Mouse (Mus musculus): Measurements from ENCODE around the gene Ubxn6.
"Not testable (repeated sequence)": the region's sequence is repeated elsewhere in the genome, so short reads cannot be mapped to it uniquely, and the experiment has no call there.

The Ubxn6 gene

DNA sequence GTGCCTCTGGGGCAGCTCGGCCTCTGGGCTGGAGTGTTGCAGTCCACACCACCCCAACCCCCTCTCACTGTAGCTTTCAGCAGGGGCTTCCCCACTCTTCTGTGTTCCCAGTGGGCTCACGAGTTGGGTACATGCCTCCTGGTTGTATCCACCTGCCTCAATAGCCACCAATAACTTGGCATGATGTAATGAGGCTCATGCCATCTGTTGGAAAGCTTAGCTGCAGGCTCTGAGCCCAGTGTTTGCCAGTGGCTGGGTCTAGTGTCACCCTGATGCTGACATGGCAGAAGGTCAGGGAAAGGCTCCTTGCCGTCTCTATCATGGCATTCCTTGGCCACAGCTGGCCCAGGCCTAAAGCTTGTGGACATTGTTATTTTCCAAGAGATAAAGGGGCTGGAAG lies 26.0 kb upstream of the Ubxn6 start:
- DNase-seq (ENCODE audit: low read depth), result no peak

DNA sequence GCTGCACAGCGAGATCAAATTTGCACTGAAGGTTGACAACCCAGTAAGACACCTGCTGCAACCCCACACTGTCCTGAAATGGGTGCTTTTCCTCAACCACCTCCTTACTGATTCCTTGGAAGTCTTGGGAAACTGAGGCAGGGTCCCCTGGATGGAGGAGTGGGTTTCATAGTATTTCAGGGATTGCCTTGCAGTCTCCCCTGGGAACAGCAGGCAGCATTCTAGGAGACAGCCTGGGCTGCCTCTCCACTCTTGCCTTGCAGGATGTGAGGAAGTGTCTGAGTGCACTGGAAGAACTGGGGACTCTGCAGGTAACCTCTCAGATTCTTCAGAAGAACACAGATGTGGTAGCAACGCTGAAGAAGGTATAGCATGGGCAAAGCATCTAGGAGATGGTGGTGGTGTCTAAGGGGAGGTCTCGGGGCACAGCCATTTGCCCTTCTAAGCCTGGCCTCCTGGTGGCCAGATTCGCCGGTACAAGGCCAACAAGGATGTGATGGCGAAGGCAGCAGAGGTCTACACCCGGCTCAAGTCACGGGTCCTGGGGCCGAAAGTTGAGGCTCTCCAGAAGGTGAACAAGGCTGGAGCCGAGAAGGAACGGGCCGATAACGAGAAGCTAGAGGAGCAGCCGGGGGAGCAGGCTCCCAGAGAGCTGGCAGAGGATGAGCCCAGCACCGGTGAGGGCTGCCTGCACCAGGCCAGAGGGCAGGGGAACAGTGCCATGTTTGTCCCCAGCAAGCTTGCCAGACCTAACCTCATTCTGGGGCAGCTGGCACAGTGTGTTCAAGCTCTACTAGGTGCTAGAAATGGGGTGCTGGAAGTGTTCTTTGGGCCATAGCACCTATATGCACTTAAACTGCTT lies 24.1 kb upstream of the Ubxn6 start:
- DNase-seq (ENCODE audit: low read depth), result no peak

GRCm38 (mm10) chr17:56098180-56098579 lies 23.4 kb upstream of the Ubxn6 start:
- no peak for DNase-seq (ENCODE audit: low read depth)

GRCm38 (mm10) chr17:56096883-56097282 lies 22.1 kb upstream of the Ubxn6 start:
- DNase-seq (ENCODE audit: low read depth), result no peak

- no peak for DNase-seq (ENCODE audit: low read depth)
These were observed 18.0 kb upstream of the Ubxn6 start for GRCm38 (mm10) chr17:56092794-56093193.

- DNase-seq (ENCODE audit: low read depth), result no peak
These were observed 17.5 kb upstream of the Ubxn6 start for GRCm38 (mm10) chr17:56092312-56092711.

DNA sequence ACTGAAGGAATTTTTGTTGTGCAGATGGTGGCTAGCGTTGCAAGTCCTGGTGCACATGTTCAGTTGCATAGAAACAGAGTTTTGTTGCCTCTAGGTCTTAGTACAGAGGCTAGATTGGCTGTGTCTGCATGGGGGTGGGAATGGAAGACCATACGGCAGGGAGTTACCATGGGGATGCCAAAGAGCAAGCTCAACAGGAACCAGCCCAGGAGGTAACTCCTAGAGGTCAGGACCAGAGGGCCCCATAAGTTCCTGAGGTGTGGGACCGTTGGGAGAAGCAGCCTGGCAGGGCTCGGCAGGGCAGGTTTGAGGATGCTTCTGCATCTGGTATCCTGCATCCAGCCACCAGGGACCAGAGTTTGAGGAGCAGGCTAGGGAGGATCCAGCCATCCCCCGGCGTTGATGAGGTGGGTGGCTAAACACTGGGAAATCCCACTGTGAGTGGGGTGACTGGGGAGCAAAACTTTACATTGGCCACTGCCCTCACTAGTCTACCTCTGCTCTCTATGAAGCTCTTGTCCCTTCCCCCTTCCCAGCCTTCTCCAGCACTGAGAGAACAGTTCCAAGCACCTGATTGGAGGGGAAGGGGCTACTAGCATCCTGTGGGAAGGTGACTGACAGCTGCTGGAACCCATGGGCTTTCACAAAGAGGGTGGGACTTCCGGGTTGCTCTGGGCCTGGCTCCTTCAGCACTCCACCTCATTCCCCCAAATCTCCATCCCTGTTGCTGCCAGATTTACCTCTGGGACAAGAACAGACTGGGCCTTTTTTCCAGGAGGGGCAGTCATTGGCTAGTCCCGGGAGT lies 6.2 kb upstream of the Ubxn6 start:
- DNase-seq (ENCODE audit: low read depth), result peak; percentile 92

GRCm38 (mm10) chr17:56079921-56080320 lies 5.1 kb upstream of the Ubxn6 start:
- DNase-seq (ENCODE audit: low read depth), result no peak

DNA sequence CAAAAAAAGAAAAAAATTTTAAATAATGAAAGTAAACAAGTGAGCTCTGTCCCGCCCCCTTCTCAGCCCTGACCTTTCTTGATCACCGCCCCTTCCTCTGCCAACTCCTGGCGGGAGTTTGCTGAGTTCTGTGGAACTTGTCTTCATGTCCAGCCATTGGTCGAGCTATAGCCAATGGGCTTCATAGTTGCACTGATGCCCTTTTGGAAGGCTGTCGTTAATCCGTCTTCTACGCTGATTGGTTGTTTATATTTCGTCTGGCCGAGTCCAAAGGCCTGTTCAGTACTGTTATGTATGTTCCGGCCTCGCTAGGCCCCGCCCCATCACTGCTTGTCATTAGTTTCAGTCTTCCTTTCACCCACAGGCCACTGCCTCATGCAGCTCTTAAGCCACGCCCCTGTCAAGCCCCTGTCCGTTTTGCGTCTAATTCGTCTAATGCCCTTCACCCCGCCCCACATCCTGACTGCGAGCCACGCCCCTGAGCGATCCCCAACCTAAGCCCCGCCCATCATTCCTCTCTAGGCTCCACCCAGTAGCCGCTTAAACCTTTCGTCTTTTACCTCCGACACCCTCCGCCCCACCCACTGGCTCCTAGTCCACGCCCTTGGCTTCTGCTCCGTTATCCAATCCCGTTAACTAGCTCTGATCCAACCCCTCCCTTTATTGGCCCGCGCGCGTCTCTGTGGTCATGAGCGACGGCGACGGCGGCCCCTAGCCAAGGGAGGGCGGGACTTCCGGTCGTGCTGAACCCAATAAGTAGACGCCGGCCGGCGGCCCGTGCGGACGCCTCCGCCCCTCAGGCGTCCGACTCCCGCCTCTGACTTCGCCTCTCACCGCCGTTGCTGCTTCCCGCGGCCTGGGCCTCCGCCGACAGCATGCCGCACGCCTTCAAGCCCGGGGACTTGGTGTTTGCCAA lies 4.3 kb upstream of the Ubxn6 start, which contains the start of gene Hdgfl2:
Gene Hdgfl2, plus strand, starts transcription at position 755 of the 916 bp plus-strand sequence.
- DNase-seq (ENCODE audit: low read depth), result peak; percentile 100

- not testable (repeated sequence) for DNase-seq (ENCODE audit: low read depth)
These were observed 3.5 kb upstream of the Ubxn6 start for GRCm38 (mm10) chr17:56078361-56078760.

- DNase-seq (ENCODE audit: low read depth), result no peak
These were observed 2.7 kb upstream of the Ubxn6 start for GRCm38 (mm10) chr17:56077523-56077922.

DNA sequence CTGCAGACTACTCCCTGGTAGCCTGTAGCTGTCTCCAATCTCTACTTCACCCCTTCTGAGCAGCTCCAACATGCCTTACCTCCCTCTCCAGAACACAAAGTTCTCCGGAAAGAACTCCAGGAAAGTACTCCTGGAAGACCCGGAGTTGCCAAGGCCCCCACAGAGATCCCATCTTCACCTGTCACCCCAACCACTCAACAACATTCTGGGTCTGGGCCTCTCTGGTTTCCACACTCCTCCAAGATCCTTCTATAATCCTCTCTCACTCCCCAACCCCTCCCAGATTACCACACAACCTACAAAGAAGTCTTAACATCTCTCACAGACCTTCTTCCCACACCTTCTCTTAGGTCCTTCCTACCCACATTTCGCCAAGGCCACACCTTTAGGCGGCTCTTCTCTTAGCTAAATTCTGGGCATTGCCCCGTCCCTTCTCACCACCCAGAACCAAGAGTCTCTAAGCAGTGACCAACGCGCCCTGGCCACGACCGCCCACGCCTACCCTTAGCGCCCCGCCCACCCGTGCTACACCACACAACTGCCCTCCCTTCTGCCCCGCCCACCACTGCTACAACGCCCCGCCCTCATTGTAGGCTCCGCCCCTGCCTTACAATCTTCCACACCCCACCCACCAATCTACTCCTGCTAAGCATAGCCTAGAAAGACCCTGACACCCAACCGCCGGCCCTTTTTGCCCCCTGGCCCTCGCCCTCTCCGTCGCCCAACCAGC lies 566 bp downstream of the Ubxn6 start:
- peak; percentile 98 for DNase-seq (ENCODE audit: low read depth)

DNA sequence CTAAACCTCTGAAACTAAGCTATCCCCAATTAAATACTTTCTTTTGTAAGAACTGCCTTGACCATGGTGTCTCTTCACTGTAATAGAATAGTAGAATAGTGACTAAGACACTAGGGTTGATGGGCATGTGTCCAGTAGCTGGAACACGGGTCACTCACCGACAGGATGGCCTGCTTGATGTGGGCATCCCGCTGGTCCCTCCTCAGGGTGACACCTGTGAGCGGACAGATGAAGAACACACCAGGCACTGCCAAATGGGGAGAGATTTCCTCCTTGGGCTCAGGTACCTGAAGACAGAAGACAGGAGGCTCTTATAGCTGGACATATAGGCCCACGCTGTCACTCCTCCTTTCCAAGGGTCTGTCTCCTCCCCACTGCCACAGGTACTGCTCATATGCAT lies 2.6 kb downstream of the Ubxn6 start:
- no peak for DNase-seq (ENCODE audit: low read depth)

GRCm38 (mm10) chr17:56071126-56071525 lies 3.7 kb downstream of the Ubxn6 start:
- DNase-seq (ENCODE audit: low read depth), result no peak

- no peak for DNase-seq (ENCODE audit: low read depth)
These were observed 5.8 kb downstream of the Ubxn6 start for GRCm38 (mm10) chr17:56069066-56069465.

- peak; percentile 31 for DNase-seq (ENCODE audit: low read depth)
These were observed 8.4 kb downstream of the Ubxn6 start for GRCm38 (mm10) chr17:56066451-56066850.

DNA sequence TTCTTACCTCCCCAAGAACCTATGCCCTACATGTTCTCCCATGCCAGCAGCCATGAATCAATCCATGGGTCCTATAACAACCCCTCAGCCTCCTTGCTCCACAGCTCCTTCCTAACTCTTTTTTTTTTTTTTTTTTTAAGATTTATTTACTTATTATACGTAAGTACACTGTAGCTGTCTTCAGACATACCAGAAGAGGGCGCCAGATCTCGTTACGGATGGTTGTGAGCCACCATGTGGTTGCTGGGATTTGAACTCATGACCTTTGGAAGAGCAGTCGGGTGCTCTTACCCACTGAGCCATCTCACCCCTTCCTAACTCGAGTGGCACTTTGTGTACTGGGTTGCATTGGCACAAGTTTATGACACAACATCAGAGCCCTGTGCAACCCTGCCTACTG lies 9.1 kb downstream of the Ubxn6 start:
- not testable (repeated sequence) for DNase-seq (ENCODE audit: low read depth)

DNA sequence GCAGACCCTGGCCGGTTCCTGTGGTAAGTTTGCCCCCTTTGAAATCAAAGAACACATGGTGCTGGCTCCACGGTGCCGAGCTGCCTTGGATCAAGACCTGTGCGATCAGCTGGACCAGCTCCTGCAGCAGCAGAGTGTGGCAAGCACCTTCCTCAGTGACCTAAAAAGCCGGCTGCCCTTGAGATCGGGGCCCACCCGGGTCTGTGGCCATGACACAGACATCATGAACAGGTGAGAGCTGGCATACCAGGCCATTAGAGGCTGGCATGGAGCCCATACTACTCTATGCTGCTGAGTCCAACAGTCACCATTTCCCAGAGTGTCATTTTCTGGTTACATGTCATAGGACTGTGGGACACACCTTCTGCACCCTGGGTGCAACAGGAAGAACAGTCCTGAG lies 12.7 kb downstream of the Ubxn6 start:
- no peak for DNase-seq (ENCODE audit: low read depth)

DNA sequence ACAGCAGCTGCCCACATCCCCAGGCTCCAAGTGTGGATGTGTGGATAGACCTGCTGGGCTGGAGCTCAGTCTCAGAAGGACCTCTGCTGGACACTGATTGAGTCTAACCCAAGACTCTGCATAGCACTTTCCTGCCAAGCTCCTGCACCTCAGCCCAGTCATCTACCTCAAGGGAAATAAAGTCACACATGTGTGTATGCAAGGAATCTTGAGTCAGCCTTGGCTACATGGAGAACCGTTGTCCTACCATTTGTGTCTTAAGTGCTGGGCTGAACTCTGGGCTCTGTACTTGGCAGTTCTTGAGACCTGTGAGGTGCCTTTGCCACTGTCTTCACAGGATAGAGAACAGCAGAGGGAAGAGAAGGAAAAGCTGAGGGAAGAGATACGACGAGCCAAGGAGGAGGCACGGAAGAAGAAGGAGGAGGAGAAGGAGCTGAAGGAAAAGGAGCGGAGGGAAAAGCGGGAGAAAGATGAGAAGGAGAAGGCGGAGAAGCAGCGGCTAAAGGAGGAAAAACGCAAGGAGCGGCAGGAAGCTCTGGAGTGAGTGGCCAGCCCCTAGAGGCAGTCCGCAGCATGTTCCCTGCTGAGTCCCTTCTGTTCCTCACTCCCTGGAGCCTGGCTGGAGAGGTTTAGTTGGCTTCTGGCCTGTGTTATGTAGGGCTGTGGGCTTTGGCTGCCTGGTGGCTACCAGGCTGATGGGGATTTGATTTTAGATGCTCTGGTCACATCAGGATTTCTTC lies 17.3 kb downstream of the Ubxn6 start:
- DNase-seq (ENCODE audit: low read depth), result no peak

DNA sequence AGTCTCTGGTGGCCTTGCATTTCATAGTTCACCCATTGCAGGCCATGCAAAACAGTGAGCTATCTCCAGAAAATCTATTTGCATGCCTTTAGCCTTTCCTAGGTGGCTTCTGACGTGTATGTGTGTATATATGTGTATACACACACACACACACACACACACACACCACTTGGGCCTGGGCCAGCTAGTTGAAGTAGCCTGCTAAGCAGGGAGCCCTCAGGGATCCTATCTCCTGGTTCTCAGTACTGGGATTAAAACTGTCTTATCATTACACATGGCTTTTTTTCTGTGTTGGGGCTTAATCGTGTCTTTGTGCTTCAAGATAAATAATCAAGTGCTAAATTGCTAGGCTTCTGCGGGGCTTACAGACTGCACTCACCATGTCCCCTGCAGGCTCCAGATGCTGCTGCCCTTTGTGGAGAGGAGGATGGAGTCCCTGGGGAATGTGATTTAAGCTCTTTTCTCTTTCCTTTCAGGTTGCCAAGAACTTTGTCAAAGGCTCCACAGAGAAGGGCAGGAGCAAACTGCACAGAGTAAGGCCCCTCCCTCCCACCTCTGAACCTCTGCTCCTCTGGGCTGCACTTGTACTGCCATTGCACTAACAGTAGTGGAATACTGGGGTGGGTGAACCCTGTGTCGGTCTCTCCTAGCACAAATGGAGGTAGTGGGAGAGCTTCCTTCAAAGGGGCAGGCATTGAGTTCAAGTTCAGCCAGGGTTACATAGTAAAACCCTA lies 18.7 kb downstream of the Ubxn6 start:
- DNase-seq (ENCODE audit: low read depth), result no peak

Data from NIH3T3 (cell line).